Mouse (Mus musculus) 416B (cell line): ENCODE measurements around the gene Lin54.

Experiments used
- DNase-seq: peaks from one replicate; pipeline ENCODE4 v3.0.0; 2011; ENCODE audit warnings: low read depth

Gene Lin54

GRCm38 (mm10) chr5:100500458-100500961, at the start of gene Lin54:
Lin54 (minus strand) TSS chr5:100500639.
- DNase-seq: peak; percentile 95

DNA sequence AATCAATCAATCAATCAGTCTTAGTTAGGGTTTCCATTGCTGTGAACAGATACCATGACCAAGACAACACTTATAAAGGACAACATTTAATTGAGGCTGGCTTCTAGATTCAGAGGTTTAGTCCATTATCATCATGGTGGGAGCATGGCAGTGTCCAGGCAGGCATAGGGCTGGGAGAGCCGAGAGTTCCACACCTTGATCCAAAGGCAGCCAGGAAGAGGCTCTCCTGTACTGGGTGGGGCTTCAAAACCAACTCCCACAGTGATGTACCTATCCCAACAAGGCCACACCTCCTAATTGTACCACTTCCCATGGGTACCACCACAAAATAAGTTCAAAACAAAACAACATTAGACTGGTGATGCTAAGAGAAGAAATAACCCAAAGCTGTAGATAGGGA, 49.7 kb upstream of the Lin54 start:
- no peak for DNase-seq

DNA sequence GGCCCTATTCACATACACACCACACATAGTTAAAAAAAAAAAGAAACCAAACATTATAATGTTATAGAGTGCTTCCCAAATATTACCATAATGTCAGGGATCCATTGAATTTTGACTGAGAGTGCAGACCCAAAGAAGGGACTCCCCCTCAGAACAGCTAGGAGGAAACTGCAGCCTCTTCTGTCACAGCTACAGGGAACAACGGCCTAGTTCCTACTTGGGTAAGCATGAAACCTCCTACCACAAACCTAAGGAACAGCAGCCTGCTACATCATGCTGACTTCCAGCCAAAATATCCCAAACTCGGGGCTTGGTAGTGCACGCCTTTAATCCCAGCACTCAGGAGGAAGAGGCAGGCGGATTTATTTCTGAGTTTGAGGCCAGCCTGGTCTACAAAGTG, 48.9 kb upstream of the Lin54 start:
- DNase-seq: no peak

DNA sequence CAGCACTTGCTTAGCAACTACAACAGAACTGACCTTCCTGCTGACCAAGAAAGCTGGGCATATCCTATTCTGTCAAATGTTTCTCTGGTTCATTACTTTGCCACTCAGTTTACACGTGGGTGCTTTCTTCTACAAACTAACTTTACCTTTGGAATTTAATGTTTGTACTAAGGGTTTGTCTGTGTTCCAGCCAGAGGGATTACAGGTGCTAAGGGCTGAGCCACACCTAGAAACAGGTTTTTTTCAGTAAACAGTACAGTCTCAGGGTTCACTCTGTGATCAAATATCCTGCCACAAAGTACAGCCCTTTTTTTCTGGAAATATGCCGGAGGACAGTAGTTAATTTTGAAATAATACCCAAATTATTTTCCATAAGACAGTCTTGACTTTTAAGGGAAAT, 47.8 kb upstream of the Lin54 start:
- DNase-seq: no peak

- peak; percentile 47 for DNase-seq
Measured at GRCm38 (mm10) chr5:100546294-100547080, 46.0 kb upstream of the Lin54 start.

DNA sequence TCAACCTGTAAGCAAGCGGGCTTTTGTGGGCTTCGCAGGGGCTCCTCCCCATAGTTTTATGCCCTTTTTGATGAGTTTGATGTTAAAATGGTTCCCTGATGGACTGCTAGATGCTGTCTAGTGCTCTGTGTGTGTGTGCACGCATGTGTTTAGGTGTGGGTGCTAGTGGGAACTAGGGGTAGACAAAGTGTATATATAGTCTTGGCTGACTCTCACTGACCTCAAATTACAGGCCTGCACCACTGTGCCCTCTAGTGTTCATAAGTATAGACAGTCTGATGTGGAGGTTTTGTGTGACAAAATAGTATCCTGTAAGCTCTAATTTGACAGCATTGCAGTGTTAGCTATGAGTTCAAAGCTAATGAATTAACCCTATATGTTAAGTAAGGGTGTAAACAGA, 36.2 kb upstream of the Lin54 start:
- DNase-seq: peak; percentile 73

- DNase-seq: no peak
Measured at GRCm38 (mm10) chr5:100535826-100536225, 35.4 kb upstream of the Lin54 start.

GRCm38 (mm10) chr5:100526164-100526563, 25.7 kb upstream of the Lin54 start:
- peak; percentile 99 for DNase-seq

DNA sequence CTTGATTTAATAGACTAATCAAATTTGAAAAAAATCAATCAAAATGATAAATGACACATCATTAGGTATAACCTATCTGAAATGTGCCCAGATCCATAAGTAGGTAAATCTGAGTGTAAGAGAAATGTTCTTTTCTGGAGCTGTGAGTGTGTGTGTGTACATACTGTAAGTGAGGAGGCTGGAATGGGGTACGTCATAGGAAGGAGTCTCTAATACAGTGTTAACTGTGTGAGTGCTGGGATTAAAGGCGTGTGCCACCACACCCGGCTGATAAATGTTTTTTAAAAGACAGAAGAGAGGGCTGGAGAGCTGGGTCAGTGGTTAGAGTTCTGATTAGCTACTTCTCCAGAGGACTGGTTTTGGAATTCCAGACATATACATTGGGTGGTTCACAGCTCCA, 25.2 kb upstream of the Lin54 start:
- peak; percentile 53 for DNase-seq

- DNase-seq: no peak
Measured at GRCm38 (mm10) chr5:100524921-100525320, 24.5 kb upstream of the Lin54 start.

DNA sequence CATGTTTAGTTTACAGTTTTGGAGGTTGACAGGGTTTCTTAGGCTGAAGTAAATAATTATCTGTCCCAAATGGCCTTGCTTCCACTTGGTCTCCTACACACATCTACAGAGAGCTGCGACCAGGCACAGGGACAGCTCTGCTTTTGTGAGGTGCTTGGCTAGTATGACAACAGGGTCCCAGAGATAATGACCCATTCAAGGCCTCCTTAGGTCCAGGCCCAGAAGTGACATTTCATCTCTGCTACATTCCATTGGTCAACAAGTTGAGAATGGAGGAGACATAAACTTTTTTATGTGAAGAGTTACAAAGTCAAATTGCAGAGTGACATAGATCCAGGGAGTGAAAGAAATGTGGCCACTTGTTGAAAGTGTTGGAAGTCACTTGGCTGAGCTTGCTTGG, 22.9 kb upstream of the Lin54 start:
- no peak for DNase-seq

- no peak for DNase-seq
Measured at GRCm38 (mm10) chr5:100520223-100520622, 19.8 kb upstream of the Lin54 start.

- DNase-seq: no peak
Measured at GRCm38 (mm10) chr5:100519027-100519411, 18.6 kb upstream of the Lin54 start.

- peak; percentile 99 for DNase-seq
Measured at GRCm38 (mm10) chr5:100518049-100519026, 17.9 kb upstream of the Lin54 start, which contains the start of gene Cops4. Cops4 (plus strand) TSS chr5:100518309.

GRCm38 (mm10) chr5:100512576-100512975, 12.1 kb upstream of the Lin54 start:
- DNase-seq: no peak

DNA sequence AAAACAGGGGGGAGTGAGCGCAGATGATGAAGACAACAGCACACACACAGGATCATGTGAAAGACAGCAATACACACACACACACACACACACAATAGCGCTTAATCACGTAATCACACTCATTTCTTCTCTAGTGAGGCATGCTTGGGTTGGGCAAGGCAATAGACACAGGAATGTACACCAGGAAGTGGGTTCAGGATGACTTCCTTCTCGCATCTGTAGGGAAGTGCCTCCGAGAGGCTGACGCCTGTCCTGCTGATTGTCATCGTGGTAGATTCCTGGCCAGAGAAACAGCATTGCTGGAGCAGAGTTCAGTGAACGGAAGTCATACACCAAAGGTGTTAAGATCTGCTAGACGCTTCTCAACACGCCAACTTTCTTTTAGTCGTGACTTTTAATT, 8.8 kb upstream of the Lin54 start:
- peak; percentile 72 for DNase-seq

GRCm38 (mm10) chr5:100501267-100501666, 828 bp upstream of the Lin54 start:
- DNase-seq: peak; percentile 80

GRCm38 (mm10) chr5:100499831-100500304, 571 bp downstream of the Lin54 start:
- peak; percentile 45 for DNase-seq

DNA sequence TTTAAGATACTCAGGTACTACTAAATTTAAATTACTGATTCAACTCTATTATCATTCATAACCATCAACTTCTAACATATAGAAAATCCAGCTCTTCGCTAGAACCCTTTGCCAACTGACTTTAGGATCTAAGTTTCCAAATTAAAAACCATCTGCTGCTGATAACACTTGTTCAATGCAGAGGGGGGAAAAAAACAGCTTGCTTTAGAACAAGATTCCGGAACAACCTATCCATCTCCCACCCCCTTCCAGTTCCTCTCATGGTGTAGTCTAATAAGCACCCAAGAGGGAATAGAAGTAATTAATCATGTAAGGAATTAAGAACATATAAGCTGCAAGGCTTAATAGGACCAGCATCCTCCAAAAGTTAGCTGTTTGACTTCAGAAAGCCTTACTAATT, 1.2 kb downstream of the Lin54 start:
- DNase-seq: no peak

- DNase-seq: peak; percentile 85
Measured at GRCm38 (mm10) chr5:100498436-100499180, 1.8 kb downstream of the Lin54 start.

GRCm38 (mm10) chr5:100491704-100492103, 8.7 kb downstream of the Lin54 start:
- no peak for DNase-seq

GRCm38 (mm10) chr5:100489340-100489739, 11.1 kb downstream of the Lin54 start:
- no peak for DNase-seq
